Mouse (Mus musculus) liver, embryonic 13.5 days (tissue): Measurements from ENCODE around the gene Lemd2. TPM values are rescaled to one million over a fixed set of nuclear protein-coding genes. Genes with fewer than 3 reads are reported as not detected.

Experiments
- ATAC-seq: fragments of 200-750 bp; cut with Nextera tagmentation; 2 replicates; pipeline ENCODE4 v1.8.0; 2017; ENCODE audit warnings: low read depth, mild to moderate bottlenecking, moderate number of reproducible peaks, moderate library complexity
- DNase-seq: peaks from one replicate; pipeline ENCODE4 v3.0.0; 2022
- H3K27ac ChIP-seq: fragments of 300-500 bp; sonication (generic); 2 replicates; pipeline ENCODE4 v1.5.1; 2015; ENCODE audit warnings: moderate library complexity, mild to moderate bottlenecking, inconsistent platforms
- H3K27me3 ChIP-seq: fragments of 300-500 bp; sonication (generic); 2 replicates; pipeline ENCODE4 v1.6.1; 2015; ENCODE audit warnings: mild to moderate bottlenecking, inconsistent platforms
- H3K36me3 ChIP-seq: fragments of 300-500 bp; sonication (generic); 2 replicates; pipeline ENCODE4 v1.6.1; 2015; ENCODE audit warnings: mild to moderate bottlenecking, inconsistent platforms
- H3K4me1 ChIP-seq: fragments of 300-500 bp; sonication (generic); replicated peaks from 2 replicates; pipeline ENCODE4 v1.6.1; 2015; ENCODE audit warnings: inconsistent platforms
- H3K4me2 ChIP-seq: fragments of 300-500 bp; sonication (generic); 2 replicates; pipeline ENCODE4 v1.6.1; 2015; ENCODE audit warnings: inconsistent platforms, mild to moderate bottlenecking, moderate library complexity
- H3K4me3 ChIP-seq: fragments of 300-500 bp; sonication (generic); replicated peaks from 2 replicates; pipeline ENCODE4 v1.5.1; 2015; ENCODE audit warnings: mild to moderate bottlenecking, inconsistent platforms
- H3K9ac ChIP-seq: fragments of 300-500 bp; sonication (generic); 2 replicates; pipeline ENCODE4 v1.6.1; 2015; ENCODE audit warnings: mild to moderate bottlenecking, inconsistent platforms
- H3K9me3 ChIP-seq: fragments of 300-500 bp; sonication (generic); replicated peaks from 2 replicates; pipeline ENCODE4 v1.6.1; 2016; ENCODE audit warnings: inconsistent platforms
- WGBS: fragments of 180-500 bp; shearing (Covaris S2); methylation state at CpG from one replicate; pipeline ENCODE4 v1.1.7; 2015; ENCODE audit not compliant: insufficient replicate concordance; 5-methylcytosine and 5-hydroxymethylcytosine counted together
- polyA plus RNA-seq: library from polyadenylated mRNA; unstranded; fragments of >200 nt; fragmentation: Nextera tagmentation; extraction: Ambion mirVana; gene quantifications from 2 replicates; pipeline ENCODE4 v1.2.1, GENCODE M21; 2015

The Lemd2 gene
- polyA plus RNA-seq, 1 experiment from 2014 or later, result 4.6 TPM

DNA sequence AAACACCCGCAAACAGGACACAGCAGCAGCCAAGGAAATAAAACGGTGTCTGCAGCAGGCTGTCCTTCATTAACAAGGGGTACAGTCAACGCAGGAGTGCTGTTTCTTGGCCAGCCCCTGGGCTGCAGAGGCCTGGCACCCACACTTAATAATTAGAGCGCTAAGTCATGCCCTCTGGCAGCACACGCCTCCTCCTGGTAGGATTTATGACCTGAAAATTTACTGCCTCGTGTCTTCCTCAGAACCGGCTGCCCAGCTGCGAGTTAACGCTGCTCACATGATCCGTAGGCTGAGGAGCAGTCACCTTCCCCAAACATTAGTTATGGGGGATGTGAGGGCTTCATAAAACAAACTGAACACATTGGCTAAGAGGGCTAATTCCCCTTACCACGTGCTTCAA is 3.5 kb downstream of the Lemd2 start:
- H3K9ac ChIP-seq, result no peak overlapping the region
- H3K27ac ChIP-seq, result no peak overlapping the region
- H3K4me1 ChIP-seq, result peaks cover 53% of the 10 kb centered on the region
- DNase-seq, result no peak
- peaks cover 67% of the 10 kb centered on the region for H3K36me3 ChIP-seq
- no peak for ATAC-seq
- no peaks in the 10 kb centered on the region for H3K27me3 ChIP-seq
- H3K4me3 ChIP-seq, result no peak overlapping the region
- H3K9me3 ChIP-seq, result no peaks in the 10 kb centered on the region
- H3K4me2 ChIP-seq, result no peak overlapping the region
- 78% methylated on average over 11 of the region's 11 CpGs for WGBS

GRCm38 (mm10) chr17:27199864-27200263 is 4.4 kb downstream of the Lemd2 start:
- no peaks in the 10 kb centered on the region for H3K27me3 ChIP-seq
- H3K9ac ChIP-seq, result no peak overlapping the region
- WGBS, result 59% methylated on average over 7 of the region's 7 CpGs
- H3K9me3 ChIP-seq, result no peaks in the 10 kb centered on the region
- DNase-seq (no peak), ATAC-seq (no peak)
- H3K36me3 ChIP-seq, result peaks cover 76% of the 10 kb centered on the region
- no peak overlapping the region; the same call in 1 of the 2 replicates for H3K27ac ChIP-seq
- no peak overlapping the region for H3K4me2 ChIP-seq
- H3K4me3 ChIP-seq, result no peak overlapping the region
- H3K4me1 ChIP-seq, result peaks cover 60% of the 10 kb centered on the region

- no peak for DNase-seq
- H3K36me3 ChIP-seq, result peaks cover 83% of the 10 kb centered on the region
- no peak overlapping the region for H3K27ac ChIP-seq
- no peak overlapping the region for H3K4me2 ChIP-seq
- H3K9ac ChIP-seq, result no peak overlapping the region
- H3K27me3 ChIP-seq, result no peaks in the 10 kb centered on the region
- peaks cover 62% of the 10 kb centered on the region for H3K4me1 ChIP-seq
- WGBS, result 86% methylated on average over 9 of the region's 9 CpGs
- no peak overlapping the region for H3K4me3 ChIP-seq
- no peaks in the 10 kb centered on the region for H3K9me3 ChIP-seq
- ATAC-seq, result no peak
These were observed 5.1 kb downstream of the Lemd2 start for GRCm38 (mm10) chr17:27199205-27199604.

DNA sequence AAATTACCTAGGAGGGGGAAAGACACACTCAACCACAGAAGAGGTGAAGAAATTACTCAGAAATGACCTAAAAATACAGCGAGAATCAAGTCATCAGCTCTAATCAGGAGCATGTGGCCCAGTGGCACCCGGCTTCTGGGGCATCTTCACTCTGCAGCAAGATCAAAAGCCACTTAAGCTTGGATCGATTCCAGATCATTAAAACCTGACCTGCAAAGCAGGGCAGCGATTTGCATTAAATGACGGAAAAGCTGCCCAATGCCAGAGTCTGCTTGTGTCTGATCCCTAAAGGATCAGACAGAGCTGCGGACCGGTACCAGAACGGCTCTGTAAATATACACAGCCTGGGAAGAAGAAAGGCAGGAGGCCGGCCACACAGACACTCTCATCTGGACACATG is 8.1 kb downstream of the Lemd2 start:
- H3K4me1 ChIP-seq, result peaks cover 53% of the 10 kb centered on the region
- WGBS, result 82% methylated on average over 9 of the region's 9 CpGs
- no peaks in the 10 kb centered on the region for H3K27me3 ChIP-seq
- H3K9me3 ChIP-seq, result no peaks in the 10 kb centered on the region
- H3K4me2 ChIP-seq, result no peak overlapping the region
- ATAC-seq, result no peak
- H3K4me3 ChIP-seq, result no peak overlapping the region
- H3K27ac ChIP-seq, result peak overlapping the region; percentile 85; the same call in 1 of the 2 replicates
- peaks cover 99% of the 10 kb centered on the region for H3K36me3 ChIP-seq
- H3K9ac ChIP-seq, result peak overlapping the region; percentile 55; the same call in 1 of the 2 replicates
- DNase-seq, result no peak

GRCm38 (mm10) chr17:27194258-27195185 is 9.7 kb downstream of the Lemd2 start:
- Histone ChIP-seq H3K9me3 (no peaks in the 10 kb centered on the region), H3K4me1 (peaks cover 37% of the 10 kb centered on the region), H3K36me3 (peaks cover 95% of the 10 kb centered on the region), H3K4me3 (no peak overlapping the region), H3K27me3 (no peaks in the 10 kb centered on the region), H3K4me2 (peak overlapping the region; percentile 47), H3K9ac (peak overlapping the region; percentile 55), H3K27ac (peak overlapping the region; percentile 85)
- DNase-seq (peak; percentile 73), ATAC-seq (peak; percentile 92)
- 66% methylated on average over 20 of the region's 20 CpGs for WGBS

DNA sequence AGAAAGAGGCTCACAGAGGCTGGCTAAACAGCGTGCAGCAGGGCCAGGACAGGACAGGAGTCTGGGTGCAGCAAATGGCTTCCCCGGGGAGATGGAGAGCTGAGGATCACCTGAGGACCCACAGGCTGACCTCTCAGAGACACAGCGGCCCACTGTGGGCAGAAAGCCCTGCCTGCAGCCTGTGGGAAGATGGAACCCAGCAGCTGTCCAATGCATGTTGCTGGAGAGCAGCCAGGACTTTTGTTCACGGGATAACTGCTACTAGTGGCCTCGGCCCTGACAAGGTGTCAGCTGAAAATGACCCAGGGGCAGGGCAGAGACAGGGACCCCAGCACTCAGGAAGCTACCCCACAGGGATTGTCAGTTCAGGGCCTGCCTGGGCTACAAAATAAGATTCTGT is 12.5 kb downstream of the Lemd2 start:
- no peaks in the 10 kb centered on the region for H3K9me3 ChIP-seq
- peaks cover 5% of the 10 kb centered on the region for H3K27me3 ChIP-seq
- peak overlapping the region; percentile 18; the same call in 1 of the 2 replicates for H3K27ac ChIP-seq
- H3K4me3 ChIP-seq, result no peak overlapping the region
- ATAC-seq (no peak), DNase-seq (no peak)
- WGBS, result 84% methylated on average over 5 of the region's 5 CpGs
- H3K36me3 ChIP-seq, result peaks cover 67% of the 10 kb centered on the region
- H3K4me1 ChIP-seq, result peaks cover 37% of the 10 kb centered on the region
- no peak overlapping the region for H3K4me2 ChIP-seq
- H3K9ac ChIP-seq, result no peak overlapping the region

GRCm38 (mm10) chr17:27191189-27191588 is 13.1 kb downstream of the Lemd2 start:
- Histone ChIP-seq H3K27me3 (peaks cover 10% of the 10 kb centered on the region), H3K9me3 (no peaks in the 10 kb centered on the region), H3K36me3 (peaks cover 61% of the 10 kb centered on the region), H3K9ac (no peak overlapping the region), H3K4me2 (no peak overlapping the region), H3K27ac (0 out of 2 replicates have a peak overlapping the region, but pooled peaks have one; percentile 18), H3K4me1 (peaks cover 35% of the 10 kb centered on the region), H3K4me3 (no peak overlapping the region)
- ATAC-seq (no peak), DNase-seq (no peak)
- WGBS, result 83% methylated on average over 6 of the region's 6 CpGs

DNA sequence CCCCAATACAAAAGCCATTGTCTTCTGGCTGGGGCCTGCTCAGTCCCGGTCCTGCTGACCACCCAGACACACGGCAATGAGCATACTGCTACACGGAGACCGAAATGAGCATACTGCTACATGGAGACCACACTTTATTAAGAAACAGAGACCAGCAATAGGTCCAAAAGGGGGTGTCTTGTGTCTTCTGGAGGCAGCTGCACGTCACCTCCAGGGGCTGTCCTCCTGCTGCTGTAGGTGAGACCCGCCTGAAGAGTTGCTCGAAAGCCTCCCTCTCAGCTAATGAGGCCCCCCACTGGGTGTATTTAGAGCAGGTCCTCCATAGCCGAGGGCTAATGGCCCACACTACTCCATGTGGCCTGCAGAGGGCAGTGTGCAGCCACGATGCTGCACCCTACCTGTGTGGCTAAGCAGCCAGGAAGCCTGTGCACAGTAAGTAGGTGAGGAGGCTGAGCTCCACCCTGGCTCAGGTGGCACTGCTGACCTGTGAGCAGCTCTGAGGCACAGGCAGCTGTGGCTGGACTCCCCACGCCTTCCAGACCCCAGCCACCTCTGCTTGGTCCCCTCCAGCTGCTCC is 14.5 kb downstream of the Lemd2 start:
- 47% methylated on average over 10 of the region's 10 CpGs for WGBS
- Histone ChIP-seq H3K9me3 (no peaks in the 10 kb centered on the region), H3K4me3 (no peak overlapping the region), H3K4me1 (peaks cover 21% of the 10 kb centered on the region), H3K36me3 (peaks cover 48% of the 10 kb centered on the region), H3K27ac (no peak overlapping the region), H3K4me2 (no peak overlapping the region), H3K27me3 (peaks cover 10% of the 10 kb centered on the region), H3K9ac (no peak overlapping the region)
- ATAC-seq, result peak; percentile 47; the same call in 1 of the 2 replicates
- DNase-seq, result peak; percentile 54

- Histone ChIP-seq H3K36me3 (peaks cover 39% of the 10 kb centered on the region), H3K4me3 (no peak overlapping the region), H3K27me3 (peaks cover 10% of the 10 kb centered on the region), H3K9me3 (no peaks in the 10 kb centered on the region), H3K4me2 (no peak overlapping the region), H3K9ac (no peak overlapping the region), H3K4me1 (peaks cover 16% of the 10 kb centered on the region), H3K27ac (no peak overlapping the region)
- no peak for DNase-seq
- ATAC-seq, result no peak
- 78% methylated on average over 9 of the region's 9 CpGs for WGBS
These were observed 15.4 kb downstream of the Lemd2 start for GRCm38 (mm10) chr17:27188883-27189282.

DNA sequence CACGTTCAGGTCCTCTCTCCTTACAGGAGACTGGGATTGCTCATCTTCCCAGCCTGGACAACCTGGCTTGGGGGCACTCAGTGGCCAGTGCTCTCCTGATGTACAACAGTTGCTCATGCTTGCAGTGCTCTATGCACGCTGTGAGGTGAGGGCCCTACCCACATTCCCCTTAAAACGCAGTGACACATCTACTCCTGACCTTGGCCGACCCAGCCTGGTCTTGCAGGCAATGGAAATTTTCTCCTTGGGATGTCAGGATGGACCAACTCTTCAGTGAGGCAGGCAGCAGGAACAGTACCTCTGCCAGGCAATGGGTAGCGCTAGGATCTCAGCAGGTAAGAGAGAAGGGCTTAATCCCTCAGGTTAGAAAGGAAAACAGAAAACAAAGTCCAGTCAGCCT is 17.2 kb downstream of the Lemd2 start:
- DNase-seq (no peak), ATAC-seq (no peak)
- WGBS, result 60% methylated on average over 5 of the region's 5 CpGs
- Histone ChIP-seq H3K9ac (no peak overlapping the region), H3K36me3 (peaks cover 21% of the 10 kb centered on the region), H3K27ac (no peak overlapping the region), H3K9me3 (no peaks in the 10 kb centered on the region), H3K4me3 (no peak overlapping the region), H3K4me2 (no peak overlapping the region), H3K27me3 (peaks cover 10% of the 10 kb centered on the region), H3K4me1 (peaks cover 26% of the 10 kb centered on the region)

DNA sequence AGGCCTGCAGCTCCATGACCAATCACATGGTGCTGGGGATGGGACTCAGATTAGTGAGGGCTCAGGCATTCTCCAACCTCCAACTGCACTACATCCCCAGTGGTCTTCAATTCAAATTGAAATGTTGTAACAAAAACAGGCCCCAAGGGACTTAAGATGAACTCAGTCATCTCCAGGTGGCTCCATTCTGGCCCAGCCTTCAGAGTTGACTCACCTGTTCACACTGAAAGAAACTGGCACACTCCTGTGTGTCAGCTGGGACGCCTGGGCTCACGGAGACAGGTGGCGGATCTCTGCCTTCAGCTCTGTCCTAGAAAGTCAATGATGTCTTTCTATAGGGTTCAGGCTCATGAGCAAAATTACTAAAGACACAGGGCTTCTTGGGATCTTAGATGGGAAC is 18.2 kb downstream of the Lemd2 start:
- peaks cover 11% of the 10 kb centered on the region for H3K36me3 ChIP-seq
- peaks cover 35% of the 10 kb centered on the region for H3K4me1 ChIP-seq
- no peak overlapping the region for H3K4me3 ChIP-seq
- 67% methylated on average over 3 of the region's 3 CpGs for WGBS
- H3K9me3 ChIP-seq, result no peaks in the 10 kb centered on the region
- DNase-seq (no peak), ATAC-seq (no peak)
- H3K27ac ChIP-seq, result no peak overlapping the region
- H3K4me2 ChIP-seq, result no peak overlapping the region
- H3K27me3 ChIP-seq, result peaks cover 10% of the 10 kb centered on the region
- no peak overlapping the region for H3K9ac ChIP-seq
